Mouse (Mus musculus) embryonic facial prominence, embryonic 11.5 days (tissue): ENCODE measurements at regions not wholly inside any gene's neighbourhood (a gene's known extent, or its start where the extent isn't known, plus 50 kb on each side); places are given as distances from the start of the nearest gene placed in this dataset.
A peak's percentile ranks its signal among the peaks of the same experiment; 100 is the strongest.

ENCODE experiments used
- ATAC-seq: fragments of 200-750 bp; cut with Nextera tagmentation; replicated peaks from 2 replicates; pipeline ENCODE4 v1.8.0; 2017; ENCODE audit warnings: low read depth; ENCODE audit not compliant: insufficient number of reproducible peaks, low FRiP score, low TSS enrichment
- DNase-seq: peaks from one replicate; pipeline ENCODE4 v3.0.0-alpha.2; 2015; ENCODE audit warnings: low spot score
- H3K27ac ChIP-seq: fragments of 300-500 bp; sonication (generic); replicated peaks from 2 replicates; pipeline ENCODE4 v1.5.1; 2014; ENCODE audit warnings: mild to moderate bottlenecking, low read depth, low read length, control low read depth
- H3K27me3 ChIP-seq: fragments of 300-500 bp; sonication (generic); 2 replicates; pipeline ENCODE4 v1.6.1; 2014; ENCODE audit warnings: mild to moderate bottlenecking, low read length, moderate library complexity, mixed read lengths; ENCODE audit not compliant: control insufficient read depth, insufficient read depth
- H3K36me3 ChIP-seq: fragments of 300-500 bp; sonication (generic); replicated peaks from 2 replicates; pipeline ENCODE4 v1.6.1; 2014; ENCODE audit warnings: low read depth, mild to moderate bottlenecking, low read length, moderate library complexity, mixed read lengths; ENCODE audit not compliant: control insufficient read depth, insufficient read depth
- H3K4me1 ChIP-seq: fragments of 300-500 bp; sonication (generic); 2 replicates; pipeline ENCODE4 v1.6.1; 2014; ENCODE audit warnings: low read length, mixed read lengths; ENCODE audit not compliant: control insufficient read depth, insufficient read depth
- H3K4me2 ChIP-seq: fragments of 300-500 bp; sonication (generic); 2 replicates; pipeline ENCODE4 v1.6.1; 2014; ENCODE audit warnings: low read depth, mild to moderate bottlenecking, control low read depth, low read length, moderate library complexity
- H3K4me3 ChIP-seq: fragments of 300-500 bp; sonication (generic); 2 replicates; pipeline ENCODE4 v1.5.1; 2014; ENCODE audit warnings: low read depth, low read length, control low read depth
- H3K9ac ChIP-seq: fragments of 300-500 bp; sonication (generic); replicated peaks from 2 replicates; pipeline ENCODE4 v1.6.1; 2014; ENCODE audit warnings: mild to moderate bottlenecking, control low read depth, low read length
- H3K9me3 ChIP-seq: fragments of 300-500 bp; sonication (generic); replicated peaks from 2 replicates; pipeline ENCODE4 v1.6.1; 2016; ENCODE audit warnings: mild to moderate bottlenecking, low read length, inconsistent platforms, mixed read lengths; ENCODE audit not compliant: control insufficient read depth
- WGBS: fragments of 180-500 bp; shearing (Covaris S2); extraction: QIAGEN DNeasy Blood & Tissue Kit; methylation state at CpG from one replicate; pipeline ENCODE4 v1.1.7; 2014; 5-methylcytosine and 5-hydroxymethylcytosine counted together

GRCm38 (mm10) chr17:29775836-29776235 is 59.0 kb upstream of the Ccdc167 start:
- H3K9ac ChIP-seq, result no peak overlapping the region
- no peak overlapping the region for H3K27ac ChIP-seq
- WGBS, result 86% methylated on average over 14 of the region's 14 CpGs
- no peak overlapping the region for H3K4me3 ChIP-seq
- no peaks in the 10 kb centered on the region for H3K36me3 ChIP-seq
- ATAC-seq, result no peak
- no peaks in the 10 kb centered on the region for H3K4me1 ChIP-seq
- no peak for DNase-seq
- no peaks in the 10 kb centered on the region for H3K9me3 ChIP-seq
- no peak overlapping the region for H3K4me2 ChIP-seq
- H3K27me3 ChIP-seq, result no peaks in the 10 kb centered on the region

- WGBS, result 20% methylated on average over 14 of the region's 14 CpGs
- H3K9me3 ChIP-seq, result no peaks in the 10 kb centered on the region
- no peaks in the 10 kb centered on the region for H3K27me3 ChIP-seq
- no peak overlapping the region for H3K27ac ChIP-seq
- no peak overlapping the region for H3K4me3 ChIP-seq
- ATAC-seq (no peak), DNase-seq (peak; percentile 37)
- no peaks in the 10 kb centered on the region for H3K36me3 ChIP-seq
- no peak overlapping the region for H3K4me2 ChIP-seq
- H3K9ac ChIP-seq, result no peak overlapping the region
- H3K4me1 ChIP-seq, result no peaks in the 10 kb centered on the region
Measured at GRCm38 (mm10) chr17:29773339-29773738, 56.5 kb upstream of the Ccdc167 start.

- no peak overlapping the region for H3K27ac ChIP-seq
- WGBS, result 78% methylated on average over 9 of the region's 9 CpGs
Measured at GRCm38 (mm10) chr17:29770914-29771313, 54.1 kb upstream of the Ccdc167 start.

GRCm38 (mm10) chr17:29769631-29770030 is 52.8 kb upstream of the Ccdc167 start:
- Histone ChIP-seq H3K36me3 (no peaks in the 10 kb centered on the region), H3K27ac (no peak overlapping the region), H3K4me3 (no peak overlapping the region), H3K9me3 (no peaks in the 10 kb centered on the region), H3K4me2 (no peak overlapping the region), H3K9ac (no peak overlapping the region), H3K27me3 (no peaks in the 10 kb centered on the region), H3K4me1 (no peaks in the 10 kb centered on the region)
- no peak for DNase-seq
- 86% methylated on average over 10 of the region's 10 CpGs for whole genome bisulfite sequencing
- ATAC-seq, result no peak

More at GRCm38 (mm10) chr17:29770914-29771313, 54.1 kb upstream of the Ccdc167 start:
- Histone ChIP-seq H3K36me3 (no peaks in the 10 kb centered on the region), H3K4me1 (no peaks in the 10 kb centered on the region), H3K9ac (no peak overlapping the region), H3K4me2 (no peak overlapping the region), H3K27me3 (no peaks in the 10 kb centered on the region), H3K4me3 (no peak overlapping the region), H3K9me3 (no peaks in the 10 kb centered on the region)
- no peak for ATAC-seq
- DNase-seq, result no peak

- H3K27ac ChIP-seq, result no peak overlapping the region
- H3K27me3 ChIP-seq, result no peaks in the 10 kb centered on the region
- no peak overlapping the region for H3K4me2 ChIP-seq
- no peak overlapping the region for H3K9ac ChIP-seq
- no peaks in the 10 kb centered on the region for H3K9me3 ChIP-seq
- no peaks in the 10 kb centered on the region for H3K4me1 ChIP-seq
- no peak overlapping the region for H3K4me3 ChIP-seq
- no peaks in the 10 kb centered on the region for H3K36me3 ChIP-seq
- WGBS, result 56% methylated on average over 7 of the region's 7 CpGs
- ATAC-seq (no peak), DNase-seq (peak; percentile 21)
Measured at GRCm38 (mm10) chr17:29769143-29769542, 52.3 kb upstream of the Ccdc167 start.

- no peaks in the 10 kb centered on the region for H3K36me3 ChIP-seq
- no peak overlapping the region for H3K9ac ChIP-seq
- whole genome bisulfite sequencing, result 68% methylated on average over 5 of the region's 5 CpGs
- no peaks in the 10 kb centered on the region for H3K4me1 ChIP-seq
- no peak overlapping the region for H3K4me2 ChIP-seq
- no peaks in the 10 kb centered on the region for H3K27me3 ChIP-seq
- no peak overlapping the region for H3K27ac ChIP-seq
- ATAC-seq (no peak), DNase-seq (no peak)
- no peaks in the 10 kb centered on the region for H3K9me3 ChIP-seq
- H3K4me3 ChIP-seq, result no peak overlapping the region
Measured at GRCm38 (mm10) chr17:29768642-29769041, 51.8 kb upstream of the Ccdc167 start.
